In genomic region chr19:5988027-5988814, GRCm38 (mm10) we compare ENCODE assay signal across 9 mouse cellular contexts. TPM values are rescaled to one million over a fixed set of nuclear protein-coding genes. Genes with fewer than 3 reads are reported as not detected.
A peak's percentile ranks its signal among the peaks of the same experiment; 100 is the strongest.
DNase-seq lines count a peak whose midpoint lies in the region; ATAC-seq and TF ChIP-seq lines count a peak whose summit lies in the region.
"Had no signal": no experiment of that assay in that cellular context is flagged by ENCODE, and none has a peak within 500 bp of the region (broad histone marks: within the 10 kb centered on the region; RNA-seq: fewer than 3 reads in every experiment).

No protein-coding gene starts in this region.

- ATAC-seq in heart, embryonic 14.5 days (ENCODE audit: insufficient number of reproducible peaks, insufficient read depth, low FRiP score, low read depth), result no peak
- no peak for ATAC-seq in limb, embryonic 13.5 days (ENCODE audit: low FRiP score, low read depth)
- ATAC-seq in stomach, postnatal 0 days (ENCODE audit: low FRiP score, low TSS enrichment), result no peak
- no peak for ATAC-seq in erythroblast, adult 5-6 weeks (replicated peaks; ENCODE audit: low FRiP score, poor library complexity, severe bottlenecking)

- TF ChIP-seq POLR2A in spleen, adult 2 months (IDR thresholded peaks at IDR 0.05; ENCODE audit: low read depth, low read length), result no peak

- TF ChIP-seq EP300 in stomach, postnatal 0 days (optimal IDR thresholded peaks at IDR 0.05), result no peak

- H3K27ac ChIP-seq in heart, embryonic 14.5 days (replicated peaks in 1 of 2; ENCODE audit: control insufficient read depth in 1 of 2, insufficient read depth in 1 of 2, low read depth in 2 of 2, low read length in 2 of 2), result 0 out of 4 replicates have a peak overlapping the region, but pooled peaks have one; percentile 13 to 44
- peak overlapping the region; percentile 65 for H3K27ac ChIP-seq in spleen, adult 2 months (ENCODE audit: insufficient read depth, low read length)
- peak overlapping the region; percentile 39; the same call in 1 of the 2 replicates for H3K27ac ChIP-seq in limb, embryonic 13.5 days
- H3K27ac ChIP-seq in stomach, postnatal 0 days (replicated peaks), result peak overlapping the region; percentile 81

- no peaks in the 10 kb centered on the region for H3K9me3 ChIP-seq in heart, embryonic 14.5 days (ENCODE audit: control insufficient read depth, low read length)
- H3K9me3 ChIP-seq in limb, embryonic 13.5 days, result no peaks in the 10 kb centered on the region
- H3K9me3 ChIP-seq in stomach, postnatal 0 days (ENCODE audit: control insufficient read depth, low read length), result no peaks in the 10 kb centered on the region

- peaks cover 10 to 14% of the 10 kb centered on the region in 2 experiments; a peak in 3 of 4 replicates for H3K4me1 ChIP-seq in heart, embryonic 14.5 days (ENCODE audit: control insufficient read depth in 2 of 2, insufficient read depth in 2 of 2, low read length in 2 of 2)
- H3K4me1 ChIP-seq in spleen, adult 2 months (ENCODE audit: control insufficient read depth, insufficient read depth, insufficient read length), result peaks cover 11% of the 10 kb centered on the region; the same call in 1 of the 2 replicates
- H3K4me1 ChIP-seq in limb, embryonic 13.5 days, result peaks cover 15% of the 10 kb centered on the region
- H3K4me1 ChIP-seq in stomach, postnatal 0 days (replicated peaks; ENCODE audit: control insufficient read depth, insufficient read depth), result peaks cover 2% of the 10 kb centered on the region; the same call in 1 of the 2 replicates

- H3K4me3 ChIP-seq in heart, embryonic 14.5 days (ENCODE audit: control insufficient read depth in 1 of 2, insufficient read depth in 1 of 2, low read depth in 1 of 2, low read length in 2 of 2), result no peak overlapping the region
- H3K4me3 ChIP-seq in spleen, adult 2 months (ENCODE audit: extremely low read depth, insufficient read depth, insufficient read length), result no peak overlapping the region
- H3K4me3 ChIP-seq in limb, embryonic 13.5 days, result no peak overlapping the region
- H3K4me3 ChIP-seq in stomach, postnatal 0 days (ENCODE audit: low read depth, low read length), result no peak overlapping the region

- no peaks in the 10 kb centered on the region for H3K27me3 ChIP-seq in heart, embryonic 14.5 days (ENCODE audit: control insufficient read depth, insufficient read depth, low read length)
- no peaks in the 10 kb centered on the region for H3K27me3 ChIP-seq in spleen, adult 2 months (ENCODE audit: control insufficient read depth, insufficient read depth, low read length)
- no peaks in the 10 kb centered on the region for H3K27me3 ChIP-seq in limb, embryonic 13.5 days
- H3K27me3 ChIP-seq in stomach, postnatal 0 days (ENCODE audit: control insufficient read depth, insufficient read depth, low read length), result no peaks in the 10 kb centered on the region

- TF ChIP-seq CTCF in spleen, adult 2 months (IDR thresholded peaks at IDR 0.05; ENCODE audit: extremely low read depth, insufficient read depth, insufficient read length, insufficient replicate concordance), result no peak
- TF ChIP-seq CTCF in stomach, postnatal 0 days (IDR thresholded peaks at IDR 0.05; ENCODE audit: low read depth), result no peak

- peak overlapping the region; percentile 56; the same call in 1 of the 2 replicates for H3K9ac ChIP-seq in heart, embryonic 14.5 days (ENCODE audit: low read length)
- H3K9ac ChIP-seq in limb, embryonic 13.5 days, result no peak overlapping the region
- no peak overlapping the region for H3K9ac ChIP-seq in stomach, postnatal 0 days (ENCODE audit: low read length)

- no peaks in the 10 kb centered on the region for H3K36me3 ChIP-seq in heart, embryonic 14.5 days (ENCODE audit: control insufficient read depth, insufficient read depth, low read length)
- H3K36me3 ChIP-seq in spleen, adult 2 months (ENCODE audit: control insufficient read depth, insufficient read depth, low read length), result peaks cover 19% of the 10 kb centered on the region
- 0 out of 2 replicates have a peak, but pooled peaks cover 9% of the 10 kb centered on the region for H3K36me3 ChIP-seq in limb, embryonic 13.5 days
- peaks cover 5% of the 10 kb centered on the region for H3K36me3 ChIP-seq in stomach, postnatal 0 days (ENCODE audit: control insufficient read depth, insufficient read depth, low read length)

- no peak for DNase-seq in heart, adult 8-10 months (ENCODE audit: low spot score)
- peak in 1 of 2 experiments; percentile 13 for DNase-seq in spleen, adult 2 months (ENCODE audit: low read depth in 1 of 2, low spot score in 2 of 2)
- DNase-seq in spleen, adult 12 weeks (ENCODE audit: low spot score), result no peak
- no peak for DNase-seq in stomach, postnatal 0 days (ENCODE audit: low spot score)
- no peak for DNase-seq in cerebellum, postnatal 14 days

- 48% methylated on average over 5 of the region's 5 CpGs for WGBS in heart, embryonic 14.5 days
- WGBS in spleen, adult 2 months, result 43% methylated on average over 5 of the region's 5 CpGs
- WGBS in limb, embryonic 13.5 days, result 57% methylated on average over 5 of the region's 5 CpGs
- 35% methylated on average over 5 of the region's 5 CpGs for WGBS in stomach, postnatal 0 days

- H3K4me2 ChIP-seq in heart, embryonic 14.5 days (ENCODE audit: low read length), result no peak overlapping the region
- H3K4me2 ChIP-seq in limb, embryonic 13.5 days (replicated peaks), result no peak overlapping the region; the same call in 1 of the 2 replicates
- H3K4me2 ChIP-seq in stomach, postnatal 0 days (replicated peaks; ENCODE audit: low read depth), result no peak overlapping the region

RNA-seq across cellular contexts. Expression of gene Slc22a20, which starts 2.3 kb away (rescaled TPM):
- polyA plus RNA-seq in heart, embryonic 14.5 days (2014; fragmentation: Nextera tagmentation; extraction: Ambion mirVana), result not detected in 2 replicates
- total RNA-seq in heart, adult 8-10 months (2022), result not detected
- polyA plus RNA-seq in spleen, adult 2 months (2012; rRNA removed), result not detected in 2 replicates
- polyA plus RNA-seq in limb, embryonic 13.5 days (2015; fragmentation: Nextera tagmentation; extraction: Ambion mirVana), result not detected in 2 replicates
- not detected in 2 replicates for polyA plus RNA-seq in stomach, postnatal 0 days (2015; fragmentation: Nextera tagmentation; extraction: Ambion mirVana)
- total RNA-seq in erythroblast, adult 5-6 weeks (2015; ENCODE audit: low replicate concordance), result not detected in 2 replicates
- total RNA-seq in erythroblast, adult 5-6 weeks (2017; ENCODE audit: low replicate concordance), result not detected in 2 replicates
- polyA plus RNA-seq: brain, embryonic 14.5 days had no signal

RNA-seq across cellular contexts. Expression of gene Pola2, which starts 24.2 kb away (rescaled TPM):
- polyA plus RNA-seq in heart, embryonic 14.5 days (2014; fragmentation: Nextera tagmentation; extraction: Ambion mirVana), result 42.7 and 45.1 TPM in 2 replicates
- total RNA-seq in heart, adult 8-10 months (2022), result 10 to 100 TPM in 2 of 4 experiments, 1 to 10 TPM in 2; 7.8 to 13.5 (median 9.3) TPM
- polyA plus RNA-seq in spleen, adult 2 months (2012; rRNA removed), result 40.5 and 48.0 TPM in 2 replicates
- polyA plus RNA-seq in limb, embryonic 13.5 days (2015; fragmentation: Nextera tagmentation; extraction: Ambion mirVana), result 70.9 and 75.7 TPM in 2 replicates
- 20.4 and 21.2 TPM in 2 replicates for polyA plus RNA-seq in stomach, postnatal 0 days (2015; fragmentation: Nextera tagmentation; extraction: Ambion mirVana)
- 24.5 and 44.0 TPM in 2 replicates for total RNA-seq in erythroblast, adult 5-6 weeks (2015; ENCODE audit: low replicate concordance)
- 30.8 and 38.7 TPM in 2 replicates for total RNA-seq in erythroblast, adult 5-6 weeks (2017; ENCODE audit: low replicate concordance)

RNA-seq across cellular contexts. Expression of gene Capn1, which starts 27.5 kb away (rescaled TPM):
- 6.5 and 7.3 TPM in 2 replicates for polyA plus RNA-seq in heart, embryonic 14.5 days (2014; fragmentation: Nextera tagmentation; extraction: Ambion mirVana)
- 10 to 100 TPM; 28.2 to 43.0 (median 35.8) TPM for total RNA-seq in heart, adult 8-10 months (2022)
- 50.8 and 53.0 TPM in 2 replicates for polyA plus RNA-seq in spleen, adult 2 months (2012; rRNA removed)
- polyA plus RNA-seq in limb, embryonic 13.5 days (2015; fragmentation: Nextera tagmentation; extraction: Ambion mirVana), result 7.1 and 8.0 TPM in 2 replicates
- 21.2 and 21.4 TPM in 2 replicates for polyA plus RNA-seq in stomach, postnatal 0 days (2015; fragmentation: Nextera tagmentation; extraction: Ambion mirVana)
- 18.1 and 23.8 TPM in 2 replicates for total RNA-seq in erythroblast, adult 5-6 weeks (2015; ENCODE audit: low replicate concordance)
- total RNA-seq in erythroblast, adult 5-6 weeks (2017; ENCODE audit: low replicate concordance), result 34.8 and 43.7 TPM in 2 replicates

RNA-seq across cellular contexts. Expression of gene Syvn1, which starts 58.2 kb away (rescaled TPM):
- polyA plus RNA-seq in heart, embryonic 14.5 days (2014; fragmentation: Nextera tagmentation; extraction: Ambion mirVana), result 14.8 and 16.0 TPM in 2 replicates
- total RNA-seq in heart, adult 8-10 months (2022), result 10 to 100 TPM; 18.9 to 21.7 (median 21.4) TPM
- 108 and 124 TPM in 2 replicates for polyA plus RNA-seq in spleen, adult 2 months (2012; rRNA removed)
- 27.2 and 34.0 TPM in 2 replicates for polyA plus RNA-seq in limb, embryonic 13.5 days (2015; fragmentation: Nextera tagmentation; extraction: Ambion mirVana)
- polyA plus RNA-seq in stomach, postnatal 0 days (2015; fragmentation: Nextera tagmentation; extraction: Ambion mirVana), result 18.5 and 21.1 TPM in 2 replicates
- 35.5 and 43.0 TPM in 2 replicates for total RNA-seq in erythroblast, adult 5-6 weeks (2015; ENCODE audit: low replicate concordance)
- 9.9 and 16.0 TPM in 2 replicates for total RNA-seq in erythroblast, adult 5-6 weeks (2017; ENCODE audit: low replicate concordance)

Comparison
In these comparisons a context has a peak if more than half of its experiments do, and no peak if none do; other contexts are left out.
1. H3K27ac ChIP-seq: peak in every context shown above with its lines; median percentile 81 in stomach, postnatal 0 days; 65 in spleen, adult 2 months; 39 in limb, embryonic 13.5 days; 28 in heart, embryonic 14.5 days.